Mouse (Mus musculus): ENCODE data around the gene Herpud2.

DNA sequence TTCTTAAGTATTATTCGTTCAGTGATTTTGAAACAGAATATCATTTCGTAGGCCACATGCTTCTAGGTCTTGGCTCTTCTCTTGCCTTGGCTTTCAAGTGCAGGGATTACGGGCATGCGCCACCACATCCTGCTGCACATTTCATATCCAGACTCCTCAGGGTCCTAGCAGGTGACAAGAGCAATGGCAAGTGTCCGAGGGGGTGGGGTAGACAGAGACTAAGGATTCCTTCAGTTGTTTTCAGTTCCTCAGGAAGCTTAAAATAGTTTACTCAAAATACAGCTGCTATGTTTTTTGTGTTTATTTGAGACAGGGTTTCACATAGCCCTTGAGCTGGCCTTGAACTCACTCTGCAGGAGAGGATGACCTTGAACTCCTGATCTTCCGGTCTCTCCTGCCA, 24.4 kb upstream of the Herpud2 start:
- no peak for TF ChIP-seq GATA1 (IDR thresholded peaks at IDR 0.05; ENCODE audit: borderline replicate concordance, low read length)
- no peak for TF ChIP-seq FLI1 (IDR thresholded peaks at IDR 0.05; ENCODE audit: low read length)
